Mouse (Mus musculus) neural tube, embryonic 11.5 days (tissue): Measurements from ENCODE around the gene Olfr1442. TPM values are rescaled to one million over a fixed set of nuclear protein-coding genes. Genes with fewer than 3 reads are reported as not detected.

Experiments used
- ATAC-seq: fragments of 200-750 bp; cut with Nextera tagmentation; 2 replicates; pipeline ENCODE4 v1.8.0; 2017; ENCODE audit warnings: moderate number of reproducible peaks, mild to moderate bottlenecking, moderate TSS enrichment, moderate library complexity; ENCODE audit not compliant: insufficient read depth, low FRiP score, low TSS enrichment
- DNase-seq: peaks from one replicate; pipeline ENCODE4 v3.0.0-alpha.2; 2015; ENCODE audit warnings: low spot score
- H3K27ac ChIP-seq: fragments of 300-500 bp; sonication (generic); 2 replicates; pipeline ENCODE4 v1.5.1; 2014; ENCODE audit warnings: low read depth, mild to moderate bottlenecking, low read length
- H3K27me3 ChIP-seq: fragments of 300-500 bp; sonication (generic); 2 replicates; pipeline ENCODE4 v1.6.1; 2014; ENCODE audit warnings: mild to moderate bottlenecking, low read length, mixed read lengths; ENCODE audit not compliant: control insufficient read depth, insufficient read depth
- H3K36me3 ChIP-seq: fragments of 300-500 bp; sonication (generic); 2 replicates; pipeline ENCODE4 v1.6.1; 2014; ENCODE audit warnings: mild to moderate bottlenecking, low read length, moderate library complexity, mixed read lengths; ENCODE audit not compliant: control insufficient read depth, insufficient read depth
- H3K4me1 ChIP-seq: fragments of 300-500 bp; sonication (generic); 2 replicates; pipeline ENCODE4 v1.6.1; 2014; ENCODE audit warnings: low read length, mixed read lengths; ENCODE audit not compliant: control insufficient read depth, insufficient read depth
- H3K4me2 ChIP-seq: fragments of 300-500 bp; sonication (generic); 2 replicates; pipeline ENCODE4 v1.6.1; 2014; ENCODE audit warnings: low read depth, mild to moderate bottlenecking, moderate library complexity
- H3K4me3 ChIP-seq: fragments of 300-500 bp; sonication (generic); 2 replicates; pipeline ENCODE4 v1.5.1; 2014; ENCODE audit warnings: low read depth, low read length
- H3K9ac ChIP-seq: fragments of 300-500 bp; sonication (generic); 2 replicates; pipeline ENCODE4 v1.6.1; 2014; ENCODE audit warnings: mild to moderate bottlenecking, low read length
- H3K9me3 ChIP-seq: fragments of 300-500 bp; sonication (generic); 2 replicates; pipeline ENCODE4 v1.6.1; 2016; ENCODE audit warnings: low read length; ENCODE audit not compliant: control insufficient read depth
- WGBS: fragments of 180-500 bp; shearing (Covaris S2); extraction: QIAGEN DNeasy Blood & Tissue Kit; methylation state at CpG from one replicate; pipeline ENCODE4 v1.1.7; 2014; 5-methylcytosine and 5-hydroxymethylcytosine counted together
- polyA plus RNA-seq: library from polyadenylated mRNA; unstranded; fragments of >200 nt; fragmentation: Nextera tagmentation; extraction: Ambion mirVana; gene quantifications from 2 replicates; pipeline ENCODE4 v1.2.1, GENCODE M21; 2014

Olfr1442 gene
- polyA plus RNA-seq, 1 experiment from 2014 or later = not detected

DNA sequence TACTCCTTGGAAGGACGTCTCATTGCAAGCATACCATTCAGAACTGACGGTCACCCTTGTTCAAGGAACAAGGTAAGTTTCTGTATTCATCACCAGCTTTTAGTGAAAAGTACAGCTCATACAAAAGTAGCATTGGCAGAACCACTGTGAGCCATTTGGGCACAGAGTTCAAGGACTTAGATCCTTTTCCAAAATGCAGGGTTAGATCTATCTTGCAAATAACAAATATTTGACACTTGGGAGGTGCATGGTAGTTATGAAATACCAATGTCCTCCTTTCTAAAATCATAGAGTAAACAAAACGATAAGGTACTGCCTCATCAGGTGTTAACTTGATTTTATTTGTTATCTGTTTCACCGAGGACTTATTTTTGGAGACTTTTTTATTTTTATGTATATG is 812 bp downstream of the Olfr1442 start:
- WGBS = 87% methylated on average over 4 of the region's 4 CpGs
- DNase-seq = no peak

DNA sequence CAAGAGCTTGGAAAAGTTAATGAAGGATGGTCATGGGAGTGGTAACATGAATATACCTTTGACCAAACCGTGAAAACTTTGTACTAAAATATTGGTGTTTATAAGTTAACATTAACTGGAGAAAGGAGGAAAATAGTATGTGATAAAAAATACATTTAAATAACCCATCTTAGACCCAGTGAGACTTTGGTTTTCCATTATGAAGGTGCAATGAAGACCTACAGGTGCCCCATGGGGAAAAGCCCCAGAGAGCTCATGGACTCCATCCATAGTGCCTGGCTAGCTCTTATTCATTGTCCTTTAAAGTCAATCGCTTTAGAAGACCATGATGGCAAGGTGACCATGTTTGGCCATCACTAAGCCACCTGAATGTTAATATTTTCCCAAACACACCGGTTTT is 7.6 kb downstream of the Olfr1442 start, which contains the start of gene Olfr1443:
Gene Olfr1443 (plus strand): TSS at position 301 of the 400 bp plus-strand sequence.
- H3K4me3 ChIP-seq = no peak within 1 kb of the TSS
- ATAC-seq = no peak
- no peak within 1 kb of the TSS for H3K4me2 ChIP-seq
- H3K27ac ChIP-seq = no peak within 1 kb of the TSS
- no peak within 1 kb of the TSS for H3K9ac ChIP-seq
- H3K4me1 ChIP-seq = no peaks in the 10 kb centered on the region
- H3K27me3 ChIP-seq = no peaks in the 10 kb centered on the region
- WGBS = 71% methylated on average over 3 of the region's 3 CpGs
- no peak for DNase-seq
- no peaks in the 10 kb centered on the region for H3K9me3 ChIP-seq
- no peaks in the 10 kb centered on the region for H3K36me3 ChIP-seq

More for the DNA sequence above, 812 bp downstream of the Olfr1442 start:
- Histone ChIP-seq H3K9ac (no peak overlapping the region), H3K4me1 (no peaks in the 10 kb centered on the region), H3K4me3 (no peak overlapping the region), H3K27me3 (no peaks in the 10 kb centered on the region), H3K27ac (no peak overlapping the region), H3K4me2 (no peak overlapping the region), H3K9me3 (no peaks in the 10 kb centered on the region), H3K36me3 (no peaks in the 10 kb centered on the region)
- no peak for ATAC-seq

DNA sequence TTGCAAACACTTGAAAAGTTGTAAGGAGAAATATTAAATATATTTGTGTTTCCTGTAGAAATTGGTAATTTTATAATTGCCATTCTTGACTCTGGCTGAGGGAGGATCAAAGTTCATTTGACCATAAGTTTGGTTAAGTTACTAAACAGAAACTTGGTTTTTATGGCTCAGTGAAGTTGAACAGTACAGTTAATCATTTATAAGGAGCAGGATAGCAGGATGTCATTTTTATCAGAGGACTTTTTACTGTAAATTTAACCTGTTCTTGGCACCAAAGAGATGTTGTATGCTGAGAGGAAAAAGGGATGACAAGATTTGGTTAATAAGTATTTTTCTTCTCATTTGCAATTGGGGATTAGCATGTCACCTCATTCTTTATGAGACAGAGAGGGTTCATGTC is 14.4 kb downstream of the Olfr1442 start:
- no peak for ATAC-seq
- Histone ChIP-seq H3K4me3 (no peak overlapping the region), H3K27me3 (no peaks in the 10 kb centered on the region), H3K9me3 (no peaks in the 10 kb centered on the region), H3K9ac (no peak overlapping the region), H3K36me3 (no peaks in the 10 kb centered on the region), H3K4me2 (no peak overlapping the region), H3K27ac (no peak overlapping the region), H3K4me1 (no peaks in the 10 kb centered on the region)
- DNase-seq = no peak

DNA sequence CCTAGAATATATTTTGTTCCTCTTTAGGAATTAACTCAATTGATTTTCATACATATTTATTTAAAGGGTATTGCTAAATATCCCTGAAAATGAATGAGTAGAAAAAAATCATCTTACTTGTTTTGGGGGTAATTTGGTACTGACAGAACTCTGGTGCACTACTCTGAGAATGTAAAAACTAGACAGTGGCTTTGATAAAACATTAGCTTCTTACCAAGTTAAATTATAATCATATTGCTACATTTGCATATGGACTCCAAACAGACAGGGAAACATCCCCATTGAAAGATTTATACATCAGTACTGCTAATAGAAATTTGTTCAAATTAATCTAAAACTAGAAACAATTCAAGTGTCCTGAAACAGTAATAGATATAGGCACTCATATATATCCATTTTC is 15.0 kb downstream of the Olfr1442 start:
- H3K36me3 ChIP-seq = no peaks in the 10 kb centered on the region
- no peaks in the 10 kb centered on the region for H3K9me3 ChIP-seq
- H3K4me3 ChIP-seq = no peak overlapping the region
- H3K27ac ChIP-seq = no peak overlapping the region
- no peaks in the 10 kb centered on the region for H3K27me3 ChIP-seq
- H3K9ac ChIP-seq = no peak overlapping the region
- DNase-seq (no peak), ATAC-seq (no peak)
- no peaks in the 10 kb centered on the region for H3K4me1 ChIP-seq
- no peak overlapping the region for H3K4me2 ChIP-seq

DNA sequence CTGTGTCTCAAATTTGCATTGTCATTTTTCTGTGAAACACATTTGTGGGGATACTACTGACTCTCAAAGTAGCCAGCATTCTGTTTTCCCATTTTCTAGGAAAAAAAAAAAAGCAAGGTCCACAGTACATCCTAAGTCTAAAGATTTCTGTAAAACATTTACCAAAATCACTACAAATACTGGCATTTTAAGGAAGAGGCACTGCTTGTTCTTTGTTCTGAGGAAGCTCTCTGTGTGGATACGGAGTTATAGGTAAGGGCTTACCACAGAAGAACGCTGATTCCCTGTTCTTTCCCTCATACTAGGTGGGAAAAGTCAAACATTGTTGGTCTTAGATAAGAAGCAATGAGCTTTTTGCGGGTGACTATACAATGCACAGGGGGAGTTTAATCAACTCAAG is 25.4 kb downstream of the Olfr1442 start, which contains the start of gene Keg1:
Gene Keg1 (plus strand): TSS at position 197 of the 400 bp plus-strand sequence.
- ATAC-seq = no peak

DNA sequence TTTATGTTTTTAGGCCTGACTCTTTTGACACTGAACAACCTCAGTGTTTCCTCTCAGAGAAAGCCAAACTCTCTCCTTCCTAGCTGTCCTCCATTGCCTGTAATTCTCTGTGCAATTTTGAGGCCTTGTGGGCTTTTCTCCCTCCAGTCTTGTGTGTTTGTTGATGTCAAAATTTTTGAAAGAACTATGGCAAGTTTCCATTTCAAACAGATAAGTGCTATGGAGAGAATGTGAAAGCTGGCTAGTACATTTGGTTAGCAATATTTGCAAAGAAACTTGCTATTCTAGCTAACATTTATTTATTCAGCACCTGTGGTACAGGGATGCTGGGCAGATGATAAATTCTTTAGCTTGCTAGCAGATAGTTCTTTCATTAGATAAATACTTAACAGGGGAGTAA is 26.0 kb downstream of the Olfr1442 start:
- no peaks in the 10 kb centered on the region for H3K9me3 ChIP-seq
- no peak overlapping the region for H3K27ac ChIP-seq
- DNase-seq = no peak
- ATAC-seq = no peak
- H3K27me3 ChIP-seq = no peaks in the 10 kb centered on the region
- H3K9ac ChIP-seq = no peak overlapping the region
- H3K36me3 ChIP-seq = no peaks in the 10 kb centered on the region
- no peak overlapping the region for H3K4me3 ChIP-seq
- no peaks in the 10 kb centered on the region for H3K4me1 ChIP-seq
- no peak overlapping the region for H3K4me2 ChIP-seq

More for the DNA sequence above, 25.4 kb downstream of the Olfr1442 start, which contains the start of gene Keg1:
- Histone ChIP-seq H3K9ac (no peak within 1 kb of the TSS), H3K4me3 (no peak within 1 kb of the TSS), H3K27ac (no peak within 1 kb of the TSS), H3K4me2 (no peak within 1 kb of the TSS), H3K27me3 (no peaks in the 10 kb centered on the region), H3K4me1 (no peaks in the 10 kb centered on the region), H3K36me3 (no peaks in the 10 kb centered on the region), H3K9me3 (no peaks in the 10 kb centered on the region)
- WGBS = 83% methylated on average over 3 of the region's 3 CpGs
- no peak for DNase-seq

DNA sequence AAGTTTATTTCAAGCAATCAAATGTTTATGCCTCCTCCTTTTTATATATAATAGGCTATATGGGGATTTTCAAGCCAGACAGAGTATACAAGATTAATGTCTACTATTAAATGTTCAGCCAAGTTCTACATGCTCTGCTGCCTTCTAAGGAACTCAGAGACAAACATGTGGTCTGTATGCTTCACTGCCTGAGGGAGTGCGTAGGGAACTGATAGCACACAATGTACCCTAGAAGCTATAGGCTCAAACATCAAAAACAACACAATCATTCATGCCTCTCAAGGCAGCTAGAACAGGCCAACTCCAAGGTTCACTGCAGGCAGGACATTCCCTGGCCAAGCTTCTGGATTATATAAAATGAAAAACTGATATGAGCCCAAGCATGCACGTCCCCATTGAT is 38.2 kb downstream of the Olfr1442 start:
- no peak overlapping the region for H3K4me3 ChIP-seq
- DNase-seq (no peak), ATAC-seq (no peak)
- H3K27me3 ChIP-seq = no peaks in the 10 kb centered on the region
- no peaks in the 10 kb centered on the region for H3K9me3 ChIP-seq
- no peak overlapping the region for H3K4me2 ChIP-seq
- no peaks in the 10 kb centered on the region for H3K4me1 ChIP-seq
- no peak overlapping the region for H3K27ac ChIP-seq
- H3K36me3 ChIP-seq = no peaks in the 10 kb centered on the region
- H3K9ac ChIP-seq = no peak overlapping the region
- WGBS = 87% methylated on average over 2 of the region's 2 CpGs

DNA sequence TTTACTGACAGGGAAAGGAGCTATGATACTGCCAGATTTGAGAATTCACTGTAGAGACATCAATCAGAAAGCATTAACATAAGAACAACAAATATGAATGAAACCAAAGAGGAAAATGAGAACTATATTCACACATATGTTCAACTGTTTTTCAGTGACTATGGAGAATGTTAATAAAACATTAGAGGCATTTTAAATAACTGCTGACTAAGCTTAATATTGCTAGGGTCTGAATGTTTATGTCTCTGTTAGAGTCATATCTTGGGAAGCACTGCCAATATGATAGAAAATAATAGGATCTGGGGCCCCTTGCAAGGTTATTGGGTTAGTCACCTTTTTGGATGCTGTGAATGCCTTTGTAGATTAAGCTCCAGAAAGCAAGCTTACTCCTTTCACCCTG is 38.7 kb downstream of the Olfr1442 start:
- no peak for ATAC-seq
- no peak overlapping the region for H3K27ac ChIP-seq
- H3K9me3 ChIP-seq = no peaks in the 10 kb centered on the region

DNA sequence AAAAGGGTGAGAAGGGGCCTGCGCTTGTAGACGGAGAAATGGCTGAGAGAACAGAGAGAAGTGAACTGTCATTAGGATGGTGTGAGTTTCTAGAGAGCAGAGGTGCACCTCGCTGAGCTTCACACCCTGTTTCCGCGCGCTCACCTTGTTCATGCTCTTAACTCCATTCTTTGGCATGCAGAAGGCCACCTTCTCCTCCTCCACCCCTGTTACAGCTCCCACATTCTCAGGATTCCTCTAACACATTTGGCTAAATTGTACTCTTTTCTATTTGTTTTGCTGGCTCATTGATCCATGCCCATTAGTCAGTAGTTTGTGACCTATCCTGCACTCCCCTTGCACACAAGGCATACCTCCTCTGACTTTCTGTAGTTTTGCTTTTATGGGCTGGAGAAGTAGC is 49.0 kb downstream of the Olfr1442 start:
- Histone ChIP-seq H3K9me3 (no peaks in the 10 kb centered on the region), H3K27me3 (no peaks in the 10 kb centered on the region), H3K4me3 (no peak overlapping the region), H3K4me1 (no peaks in the 10 kb centered on the region), H3K27ac (no peak overlapping the region), H3K4me2 (no peak overlapping the region), H3K36me3 (no peaks in the 10 kb centered on the region), H3K9ac (no peak overlapping the region)
- 84% methylated on average over 6 of the region's 6 CpGs for WGBS
- no peak for ATAC-seq
- DNase-seq = no peak

More for the DNA sequence above, 38.7 kb downstream of the Olfr1442 start:
- H3K36me3 ChIP-seq = no peaks in the 10 kb centered on the region
- no peak overlapping the region for H3K4me3 ChIP-seq
- H3K27me3 ChIP-seq = no peaks in the 10 kb centered on the region
- no peak overlapping the region for H3K9ac ChIP-seq
- H3K4me1 ChIP-seq = no peaks in the 10 kb centered on the region
- no peak overlapping the region for H3K4me2 ChIP-seq
- DNase-seq = no peak
